Mouse (Mus musculus): ENCODE measurements around the gene 4930590J08Rik.
A peak's percentile ranks its signal among the peaks of the same experiment; 100 is the strongest.

The 4930590J08Rik gene

DNA sequence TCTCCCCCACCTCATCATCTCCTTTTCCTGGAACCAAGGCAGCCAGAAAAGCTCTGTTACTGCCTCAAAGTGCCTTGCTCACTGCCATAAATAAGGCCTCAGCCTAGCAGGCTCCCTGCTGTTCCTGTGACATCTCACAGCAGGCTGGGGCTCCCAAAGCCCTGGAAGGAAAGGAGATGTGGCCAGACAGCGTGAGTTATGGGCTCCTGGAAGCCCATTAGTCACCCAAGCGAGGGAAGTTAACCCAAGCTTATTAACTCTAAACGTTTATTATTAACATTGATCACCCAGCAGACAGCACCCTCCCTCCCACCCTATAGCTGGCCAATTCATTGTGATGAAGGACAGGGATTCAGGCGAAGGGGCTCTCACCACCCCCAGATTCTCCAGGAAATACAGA is 60.8 kb downstream of the 4930590J08Rik start:
- no peak for DNase-seq (ENCODE audit: low spot score in 2 of 2)

GRCm38 (mm10) chr6:91965060-91965459 is 62.5 kb downstream of the 4930590J08Rik start:
- DNase-seq (ENCODE audit: low spot score in 2 of 2): no peak

DNA sequence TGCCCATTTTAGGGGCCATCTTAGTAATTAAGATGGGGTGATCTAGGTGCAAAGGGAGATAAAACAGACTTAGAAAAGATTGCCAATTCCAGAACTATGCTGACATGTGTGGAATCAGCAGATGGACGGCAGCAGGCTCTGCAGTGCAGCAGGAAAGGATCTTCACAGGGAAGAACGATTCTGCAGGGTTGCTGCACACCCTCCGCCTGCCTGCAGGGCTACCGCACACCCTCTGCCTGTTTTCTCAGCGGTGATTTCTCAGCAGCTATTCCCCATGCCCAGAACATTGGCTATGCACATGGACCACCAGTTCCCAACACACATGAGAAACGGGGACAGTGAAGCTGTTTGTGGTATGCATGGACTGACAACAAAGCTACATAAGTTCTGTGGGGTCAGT is 63.4 kb downstream of the 4930590J08Rik start:
- DNase-seq (ENCODE audit: low spot score in 2 of 2): no peak

GRCm38 (mm10) chr6:91972201-91972646 is 69.6 kb downstream of the 4930590J08Rik start:
- peak; percentile 9 to 22 for DNase-seq (ENCODE audit: low spot score in 2 of 2)

GRCm38 (mm10) chr6:91973972-91974371 is 71.4 kb downstream of the 4930590J08Rik start:
- no peak for DNase-seq (ENCODE audit: low spot score in 2 of 2)

GRCm38 (mm10) chr6:91978371-91979300 is 76.0 kb downstream of the 4930590J08Rik start, which contains the start of gene Fgd5:
Gene Fgd5, plus strand, starts transcription at chr6:91978878.
- no peak for DNase-seq (ENCODE audit: low spot score in 2 of 2)

DNA sequence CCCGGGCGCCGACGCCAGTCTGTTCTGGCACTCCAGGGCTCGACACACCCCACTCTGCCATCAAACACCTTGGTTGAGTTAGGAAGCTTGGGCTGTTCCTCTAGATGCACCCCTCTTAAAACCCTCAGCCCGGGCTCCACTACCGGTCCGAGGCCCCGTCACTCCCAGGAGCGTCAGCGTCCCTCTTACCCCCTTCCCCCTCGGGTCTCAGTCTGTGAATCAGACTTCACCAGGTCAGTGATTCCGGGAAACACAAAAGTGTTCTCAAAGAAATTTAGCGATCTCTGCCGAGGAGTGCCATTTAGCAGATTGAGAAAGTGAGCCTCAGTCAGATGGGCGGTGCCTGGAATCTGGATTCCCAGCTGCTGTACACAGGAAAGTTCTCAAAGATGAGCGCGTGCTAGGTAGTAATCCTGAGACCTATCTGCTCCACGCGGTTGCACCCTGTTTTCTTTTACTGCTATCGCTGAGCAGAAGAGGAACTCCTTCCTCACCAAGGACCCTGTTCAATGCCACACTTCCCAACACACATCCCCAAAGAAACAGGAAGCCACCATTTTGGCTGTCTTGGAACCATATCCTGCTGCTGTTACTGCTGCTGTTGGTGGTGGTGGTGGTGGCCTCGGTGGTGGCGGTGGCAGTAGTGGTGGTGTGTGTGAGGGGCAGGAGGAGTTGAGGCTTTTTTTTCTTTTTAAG is 76.8 kb downstream of the 4930590J08Rik start:
- no peak for DNase-seq (ENCODE audit: low spot score in 2 of 2)

- no peak for DNase-seq (ENCODE audit: low spot score in 2 of 2)
Observed at GRCm38 (mm10) chr6:91980011-91980410, 77.4 kb downstream of the 4930590J08Rik start.

GRCm38 (mm10) chr6:91990101-91990500 is 87.5 kb downstream of the 4930590J08Rik start:
- DNase-seq (ENCODE audit: low spot score in 2 of 2): no peak

- DNase-seq (ENCODE audit: low spot score in 2 of 2): peak in 1 of 2 experiments; percentile 27
Observed at GRCm38 (mm10) chr6:91992823-91993222, 90.2 kb downstream of the 4930590J08Rik start.

DNA sequence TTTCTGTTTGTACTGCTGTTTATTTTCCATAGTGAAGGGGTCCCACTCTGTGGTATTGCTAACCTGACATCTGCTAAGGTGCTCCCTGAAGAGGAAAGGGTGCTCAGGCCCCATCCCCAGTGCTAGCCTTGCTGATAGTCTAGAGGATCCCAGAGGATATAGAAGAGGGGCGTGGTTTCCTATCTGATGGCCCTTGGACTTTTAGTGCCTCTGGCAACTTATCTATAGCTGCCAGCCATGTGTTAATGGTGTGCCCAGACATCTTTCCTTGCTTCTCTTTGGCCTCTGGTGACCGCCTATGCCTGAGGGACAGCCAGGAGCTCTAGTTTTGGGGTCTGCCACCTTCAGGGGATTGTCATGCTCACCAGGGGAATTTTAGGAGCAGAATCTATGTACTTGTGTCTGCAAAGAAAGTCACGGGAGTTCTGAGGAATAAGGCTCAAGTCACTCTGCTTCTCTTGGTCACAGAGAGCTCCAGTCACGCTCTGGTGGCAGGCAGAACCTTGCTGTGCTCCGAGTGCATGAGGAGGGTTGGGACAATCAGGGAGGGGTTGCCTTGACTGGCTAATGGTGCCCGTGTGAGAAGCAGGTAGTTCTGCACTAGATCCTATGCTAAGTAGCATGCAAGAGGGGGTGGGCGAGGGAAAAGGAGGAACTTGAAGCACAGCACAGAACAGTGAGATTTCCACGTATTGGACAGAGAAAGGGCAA is 91.3 kb downstream of the 4930590J08Rik start:
- DNase-seq (ENCODE audit: low spot score in 2 of 2): no peak

DNA sequence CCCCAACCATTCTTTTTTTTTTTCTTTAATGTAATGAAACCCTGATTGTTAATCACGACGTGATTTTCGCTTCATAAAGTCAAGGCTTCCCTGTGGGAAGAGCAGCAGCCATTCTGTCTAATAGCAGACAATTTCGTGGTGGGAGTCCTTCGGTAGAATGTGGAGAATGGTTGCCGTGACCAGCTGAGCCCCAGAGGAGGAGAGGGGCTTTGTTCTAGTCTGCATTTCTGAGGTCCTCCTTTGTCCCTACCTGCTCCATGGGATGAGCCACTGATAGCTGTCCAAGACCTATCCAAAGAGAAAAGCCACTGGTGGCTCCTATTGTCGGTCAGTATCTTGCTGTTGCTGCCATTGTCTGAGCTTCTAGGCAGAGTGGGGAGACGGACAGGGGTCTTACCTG is 93.5 kb downstream of the 4930590J08Rik start:
- no peak for DNase-seq (ENCODE audit: low spot score in 2 of 2)

Measured in spleen, postnatal 36 days (tissue).